Mouse (Mus musculus) kidney, adult 18-20 months (tissue): ENCODE data around the gene Parp2.
"Not testable (repeated sequence)": the region's sequence is repeated elsewhere in the genome, so short reads cannot be mapped to it uniquely, and the experiment has no call there.

Source experiments
- DNase-seq: peaks from one replicate; pipeline ENCODE4 v3.0.0; 2021

The Parp2 gene

GRCm38 (mm10) chr14:50807487-50808072 lies at the start of gene Parp2, which contains the start of gene Ccnb1ip1:
TSS of gene Parp2 (plus strand) at chr14:50807841.
TSS of gene Ccnb1ip1 (minus strand) at chr14:50807732.
- DNase-seq, result peak; percentile 99

- no peak for DNase-seq
Observed at GRCm38 (mm10) chr14:50758416-50759085, 49.1 kb upstream of the Parp2 start.

GRCm38 (mm10) chr14:50765736-50766135 lies 41.9 kb upstream of the Parp2 start:
- no peak for DNase-seq

GRCm38 (mm10) chr14:50771342-50771741 lies 36.3 kb upstream of the Parp2 start:
- DNase-seq, result no peak

- no peak for DNase-seq
Observed at GRCm38 (mm10) chr14:50782166-50782565, 25.5 kb upstream of the Parp2 start.

- DNase-seq, result no peak
Observed at GRCm38 (mm10) chr14:50784391-50785250, 23.0 kb upstream of the Parp2 start.

- peak; percentile 93 for DNase-seq
Observed at GRCm38 (mm10) chr14:50785251-50785637, 22.4 kb upstream of the Parp2 start, which contains the start of gene Ttc5. TSS of gene Ttc5 (minus strand) at chr14:50785519.

GRCm38 (mm10) chr14:50788157-50788556 lies 19.5 kb upstream of the Parp2 start:
- no peak for DNase-seq

GRCm38 (mm10) chr14:50795261-50795935 lies 12.2 kb upstream of the Parp2 start:
- no peak for DNase-seq

GRCm38 (mm10) chr14:50795965-50796364 lies 11.7 kb upstream of the Parp2 start:
- no peak for DNase-seq

GRCm38 (mm10) chr14:50796464-50796863 lies 11.2 kb upstream of the Parp2 start:
- no peak for DNase-seq

GRCm38 (mm10) chr14:50798512-50798911 lies 9.1 kb upstream of the Parp2 start:
- DNase-seq, result no peak

- DNase-seq, result peak; percentile 48
Observed at GRCm38 (mm10) chr14:50799502-50800259, 8.0 kb upstream of the Parp2 start.

GRCm38 (mm10) chr14:50802441-50802840 lies 5.2 kb upstream of the Parp2 start:
- DNase-seq, result no peak

- no peak for DNase-seq
Observed at GRCm38 (mm10) chr14:50802843-50803562, 4.6 kb upstream of the Parp2 start.

- no peak for DNase-seq
Observed at GRCm38 (mm10) chr14:50804683-50805082, 3.0 kb upstream of the Parp2 start.

GRCm38 (mm10) chr14:50806469-50806868 lies 1.2 kb upstream of the Parp2 start:
- not testable (repeated sequence) for DNase-seq

GRCm38 (mm10) chr14:50813060-50813459 lies 5.4 kb downstream of the Parp2 start:
- no peak for DNase-seq

GRCm38 (mm10) chr14:50823240-50823639 lies 15.6 kb downstream of the Parp2 start:
- DNase-seq, result no peak

GRCm38 (mm10) chr14:50824219-50824618 lies 16.6 kb downstream of the Parp2 start:
- no peak for DNase-seq

- no peak for DNase-seq
Observed at GRCm38 (mm10) chr14:50826579-50826978, 18.9 kb downstream of the Parp2 start.

GRCm38 (mm10) chr14:50829878-50830277 lies 22.2 kb downstream of the Parp2 start:
- no peak for DNase-seq
